Mouse (Mus musculus) bone marrow macrophage, adult 2 months (primary cell): ENCODE data around the gene Slc38a10. TPM values are rescaled to one million over a fixed set of nuclear protein-coding genes. Genes with fewer than 3 reads are reported as not detected.
A peak's percentile ranks its signal among the peaks of the same experiment; 100 is the strongest.

Source experiments
- H3K27ac ChIP-seq: 2 replicates; pipeline ENCODE4 v1.5.1; 2012; ENCODE audit warnings: low read depth, low read length; ENCODE audit not compliant: insufficient read depth
- H3K4me1 ChIP-seq: 2 replicates; pipeline ENCODE4 v1.6.1; 2012; ENCODE audit warnings: low read length; ENCODE audit not compliant: control insufficient read depth, insufficient read depth
- H3K4me3 ChIP-seq: 2 replicates; pipeline ENCODE4 v1.5.1; 2012; ENCODE audit warnings: mild to moderate bottlenecking, low read length, moderate library complexity; ENCODE audit not compliant: insufficient read depth
- CTCF ChIP-seq: IDR thresholded peaks from 2 replicates; pipeline ENCODE4 v1.5.1; 2012; ENCODE audit warnings: low read depth, mild to moderate bottlenecking, low read length, moderate library complexity
- POLR2A ChIP-seq: IDR thresholded peaks from 2 replicates; pipeline ENCODE4 v1.6.1; 2012; ENCODE audit warnings: mild to moderate bottlenecking, low read depth, low read length, borderline replicate concordance
- polyA plus RNA-seq: library from polyadenylated mRNA; stranded (reverse); fragments of >200 nt; gene quantifications from 2 replicates; pipeline ENCODE4 v1.2.4, GENCODE M21; 2012; ENCODE audit not compliant: missing spikeins, insufficient read depth, insufficient read length

Slc38a10 gene
- polyA plus RNA-seq, 1 experiment, result 60.0 TPM

GRCm38 (mm10) chr11:120187236-120188101 lies 36.3 kb upstream of the Slc38a10 start:
- Histone ChIP-seq H3K4me1 (peaks cover 7% of the 10 kb centered on the region), H3K4me3 (peak overlapping the region; percentile 93; the same call in 1 of the 2 replicates), H3K27ac (no peak overlapping the region)
- no peak for TF ChIP-seq POLR2A
- no peak for TF ChIP-seq CTCF

- no peak overlapping the region for H3K27ac ChIP-seq
- no peak for TF ChIP-seq CTCF
- no peak for TF ChIP-seq POLR2A
- H3K4me1 ChIP-seq, result peaks cover 7% of the 10 kb centered on the region
- H3K4me3 ChIP-seq, result no peak overlapping the region
Observed at GRCm38 (mm10) chr11:120186821-120187235, 35.7 kb upstream of the Slc38a10 start.

DNA sequence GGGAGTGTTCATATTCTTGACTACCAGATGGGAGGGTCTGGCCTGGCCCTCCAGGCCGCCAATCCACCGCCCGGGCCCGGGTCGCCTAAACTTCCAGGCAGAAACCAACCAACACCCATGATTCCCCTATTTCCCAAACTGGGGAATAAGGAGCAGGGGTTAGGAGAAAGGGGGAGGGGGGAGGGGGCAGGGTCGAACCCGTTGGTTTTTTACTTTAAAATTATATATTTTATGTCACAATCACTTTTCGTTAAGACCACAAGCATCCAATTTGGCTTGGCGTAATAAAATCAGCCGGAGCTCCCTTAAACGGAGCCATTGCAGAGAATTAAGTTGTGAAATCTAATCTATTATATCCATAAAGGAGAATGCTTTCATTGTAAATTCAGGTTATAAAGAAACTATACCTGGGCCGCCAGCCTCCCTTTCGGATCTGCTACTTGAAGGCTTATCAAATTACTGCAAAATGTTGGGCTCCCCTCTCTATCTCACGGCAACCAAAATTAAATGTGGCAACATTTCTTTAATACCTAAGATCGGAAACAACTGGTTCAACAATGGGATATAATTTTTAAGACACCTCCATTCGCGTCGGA lies 35.1 kb upstream of the Slc38a10 start:
- TF ChIP-seq POLR2A, result no peak
- TF ChIP-seq CTCF, result no peak
- H3K27ac ChIP-seq, result no peak overlapping the region
- H3K4me3 ChIP-seq, result no peak overlapping the region
- H3K4me1 ChIP-seq, result peaks cover 11% of the 10 kb centered on the region

GRCm38 (mm10) chr11:120185316-120186141 lies 34.4 kb upstream of the Slc38a10 start:
- Histone ChIP-seq H3K4me3 (no peak overlapping the region), H3K27ac (no peak overlapping the region), H3K4me1 (peaks cover 10% of the 10 kb centered on the region)
- no peak for TF ChIP-seq POLR2A
- no peak for TF ChIP-seq CTCF

DNA sequence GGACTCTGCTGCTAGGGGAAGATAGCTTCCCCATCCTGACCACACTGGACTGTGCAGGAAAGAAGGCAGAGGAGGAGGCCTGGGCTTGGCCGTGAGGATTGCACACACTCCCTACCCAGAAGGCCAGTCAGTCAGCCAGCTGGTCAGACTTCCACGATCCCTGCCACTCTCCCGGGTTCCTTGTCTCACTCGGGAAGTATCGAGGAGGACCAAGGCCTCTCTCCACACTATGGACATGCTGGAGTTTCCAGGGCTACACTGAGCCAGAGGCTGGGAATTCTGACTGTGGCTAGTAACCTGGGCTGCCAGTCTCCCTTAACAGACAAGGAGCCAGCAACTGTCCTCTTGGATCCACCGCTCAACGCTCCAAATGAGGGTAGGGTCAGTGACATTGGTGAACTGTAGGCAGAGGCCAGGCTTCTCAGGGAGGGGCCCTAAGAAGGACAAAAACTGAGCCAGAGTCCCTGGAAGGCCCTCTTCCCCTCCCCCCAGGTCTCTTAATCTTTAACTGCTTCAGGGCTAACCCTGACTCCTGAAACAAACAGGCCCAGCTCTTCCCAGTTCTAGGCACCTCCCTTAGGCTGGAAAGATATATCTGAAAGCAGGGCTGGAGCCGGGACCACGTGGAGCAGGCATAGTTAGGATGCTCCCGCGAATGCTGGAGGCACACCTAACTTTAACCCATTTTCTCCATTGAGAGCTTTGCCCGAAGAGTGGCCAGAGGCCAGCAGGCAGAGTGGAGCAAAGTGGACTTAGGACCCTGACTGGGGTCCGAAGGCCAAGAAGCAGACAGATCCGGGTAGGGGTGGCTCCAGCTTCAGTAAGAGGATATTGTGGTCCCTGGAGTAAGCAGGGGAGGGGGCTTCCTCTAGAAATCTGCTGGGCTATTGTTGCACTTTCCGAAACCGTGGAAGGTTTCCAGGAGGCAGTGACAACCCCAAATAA lies 33.5 kb upstream of the Slc38a10 start:
- Histone ChIP-seq H3K4me3 (no peak overlapping the region), H3K4me1 (peaks cover 7% of the 10 kb centered on the region), H3K27ac (no peak overlapping the region)
- TF ChIP-seq POLR2A (no peak), CTCF (no peak)

GRCm38 (mm10) chr11:120183708-120184107 lies 32.6 kb upstream of the Slc38a10 start:
- Histone ChIP-seq H3K4me1 (peaks cover 7% of the 10 kb centered on the region), H3K27ac (no peak overlapping the region), H3K4me3 (no peak overlapping the region)
- TF ChIP-seq CTCF (no peak), POLR2A (no peak)

DNA sequence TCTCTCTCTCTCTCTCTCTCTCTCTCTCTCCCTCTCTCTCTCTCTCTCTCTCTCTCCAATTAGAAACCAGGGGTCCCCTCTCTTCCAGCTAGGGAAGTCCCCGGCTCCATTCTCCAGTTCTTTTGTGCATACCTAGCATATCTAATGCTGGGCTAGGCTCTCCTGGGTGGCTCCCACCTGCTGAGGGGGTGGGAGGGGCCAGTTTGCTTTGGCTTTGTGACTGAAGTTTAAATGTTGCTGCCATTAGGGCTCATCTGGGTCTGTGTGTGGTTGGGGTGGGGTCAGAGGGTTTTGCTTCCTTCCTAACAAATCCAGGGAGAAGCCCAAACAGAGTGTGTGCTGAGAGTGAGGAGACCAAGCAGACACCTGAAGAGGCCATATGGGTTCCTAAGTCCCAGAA lies 32.0 kb upstream of the Slc38a10 start:
- TF ChIP-seq CTCF (no peak), POLR2A (no peak)
- H3K4me1 ChIP-seq, result peaks cover 6% of the 10 kb centered on the region
- no peak overlapping the region for H3K27ac ChIP-seq
- H3K4me3 ChIP-seq, result no peak overlapping the region

- TF ChIP-seq POLR2A (no peak), CTCF (no peak)
- no peak overlapping the region for H3K27ac ChIP-seq
- peaks cover 4% of the 10 kb centered on the region for H3K4me1 ChIP-seq
- no peak overlapping the region for H3K4me3 ChIP-seq
Observed at GRCm38 (mm10) chr11:120182396-120183030, 31.4 kb upstream of the Slc38a10 start.
